Mouse (Mus musculus) kidney, adult 18-20 months (tissue): Measurements from ENCODE around the gene Anxa6.

ENCODE experiments used
- DNase-seq: peaks from one replicate; pipeline ENCODE4 v3.0.0; 2021

Gene Anxa6

DNA sequence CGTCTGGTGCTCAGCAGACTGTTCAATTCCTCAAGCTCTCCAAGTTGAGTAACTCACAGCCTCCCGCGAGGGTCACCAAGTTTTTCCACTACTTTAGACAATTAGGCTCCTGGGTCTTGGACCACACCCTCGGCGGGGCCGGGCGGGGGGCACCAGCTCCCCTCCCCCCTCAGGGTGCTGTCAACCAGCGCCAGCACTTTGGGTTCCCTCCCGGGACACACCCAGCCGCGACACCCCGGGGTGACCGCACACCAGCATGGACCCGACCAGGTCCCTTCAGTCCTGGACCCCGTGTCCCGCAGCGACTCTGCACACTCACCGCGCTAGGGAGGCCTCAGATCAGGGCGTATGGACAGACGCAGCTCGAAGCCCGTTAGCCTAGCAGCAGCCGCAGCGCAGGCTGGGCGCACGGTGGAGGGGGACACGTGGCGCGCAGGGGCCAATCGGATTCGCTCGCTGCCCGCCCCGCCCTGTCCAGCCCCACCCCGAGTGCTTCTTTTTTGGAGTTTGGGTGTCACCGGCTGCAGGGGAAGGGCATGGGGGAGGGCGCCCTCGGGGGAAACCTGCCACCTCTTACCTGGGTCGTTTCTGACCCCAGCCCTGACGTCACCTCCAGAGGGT lies at the start of gene Anxa6:
TSS of gene Anxa6 (minus strand) at position 406 of the 621 bp plus-strand sequence.
- DNase-seq: peak; percentile 85

DNA sequence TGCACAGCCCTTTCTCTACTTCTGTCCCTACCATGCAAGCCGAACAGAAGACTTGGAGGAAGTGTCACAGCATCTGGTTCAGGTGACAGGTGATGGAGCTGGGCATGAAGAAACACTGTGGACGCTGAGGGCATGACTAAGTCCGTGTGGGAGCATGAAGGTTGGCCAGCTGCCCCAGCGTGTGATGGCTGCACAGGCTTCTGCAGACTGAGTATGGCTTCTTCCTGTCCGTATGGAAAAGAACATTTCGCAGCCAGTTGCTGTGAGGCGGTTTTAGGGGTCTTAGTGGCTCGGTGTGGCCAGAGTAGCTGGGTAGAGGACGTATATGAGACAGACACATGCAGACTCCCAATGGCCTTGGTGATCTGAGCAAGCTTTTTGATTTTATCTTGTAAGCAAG lies 48.0 kb upstream of the Anxa6 start:
- no peak for DNase-seq

DNA sequence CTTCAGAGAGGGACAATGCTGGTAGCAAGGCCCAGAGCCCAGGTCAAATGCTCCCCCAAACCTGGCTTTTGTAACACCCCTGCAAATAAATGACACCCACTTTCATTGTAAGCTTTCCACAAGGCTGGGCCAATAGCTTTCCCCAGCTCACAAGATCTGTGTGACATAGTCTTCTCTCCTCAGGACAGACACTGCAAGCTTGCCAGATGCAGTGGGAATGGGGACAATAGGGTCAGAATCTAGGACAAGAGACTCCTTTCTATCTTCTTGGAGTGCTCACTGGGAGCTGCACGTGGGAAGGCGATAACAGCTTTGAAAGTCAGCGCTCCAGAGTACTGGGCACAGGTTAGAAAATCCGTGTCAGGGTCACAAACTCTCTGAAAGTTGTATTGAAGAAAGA lies 45.9 kb upstream of the Anxa6 start:
- DNase-seq: no peak

- DNase-seq: no peak
Observed at GRCm38 (mm10) chr11:55078502-55078901, 45.3 kb upstream of the Anxa6 start.

DNA sequence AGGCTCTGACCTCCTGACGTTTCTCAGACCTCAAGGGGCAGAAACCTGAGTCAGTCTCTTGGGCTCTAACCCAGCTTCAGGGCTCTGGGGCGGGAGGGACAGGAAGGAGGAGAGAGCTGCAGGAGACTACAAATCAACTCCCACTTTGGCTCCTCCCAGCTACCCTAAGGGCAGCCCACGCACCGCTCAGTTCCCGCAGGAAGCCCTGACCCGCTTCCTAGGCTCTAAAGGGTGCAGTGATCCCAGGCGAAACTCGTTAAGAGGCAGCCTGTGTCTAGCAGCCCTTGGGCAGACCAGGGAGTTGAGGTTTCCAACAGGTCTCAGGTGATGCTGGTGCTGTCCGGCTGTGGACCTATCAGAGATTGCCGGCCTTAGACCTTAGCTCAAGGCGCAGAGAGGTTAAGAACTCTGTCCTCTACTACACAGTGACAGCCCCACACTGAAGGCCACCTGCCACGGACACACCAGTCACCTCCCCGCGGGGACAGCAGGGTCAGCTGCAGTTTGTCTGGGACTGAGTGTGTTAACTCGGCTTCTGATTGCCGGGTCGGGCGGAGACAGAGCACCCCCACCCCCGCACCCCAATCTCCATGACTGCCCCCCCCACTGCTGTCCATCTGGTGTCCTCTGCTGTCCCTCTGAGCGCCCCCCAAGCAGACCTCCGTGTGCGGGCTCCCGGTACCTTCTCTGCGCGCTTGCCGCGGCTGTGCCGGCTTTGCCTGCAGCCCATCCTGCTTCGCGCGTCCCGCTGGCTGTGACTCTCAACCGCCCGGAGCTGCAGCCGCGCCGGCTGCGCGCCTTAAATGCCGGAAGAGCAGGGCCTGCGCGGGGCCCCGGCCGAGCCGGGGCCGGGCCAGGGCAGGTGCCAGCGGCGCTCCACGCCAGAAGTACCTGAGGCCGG lies 44.3 kb upstream of the Anxa6 start, which contains the start of gene Ccdc69:
TSS of gene Ccdc69 (minus strand) at position 801 of the 901 bp plus-strand sequence.
- DNase-seq: peak; percentile 53

DNA sequence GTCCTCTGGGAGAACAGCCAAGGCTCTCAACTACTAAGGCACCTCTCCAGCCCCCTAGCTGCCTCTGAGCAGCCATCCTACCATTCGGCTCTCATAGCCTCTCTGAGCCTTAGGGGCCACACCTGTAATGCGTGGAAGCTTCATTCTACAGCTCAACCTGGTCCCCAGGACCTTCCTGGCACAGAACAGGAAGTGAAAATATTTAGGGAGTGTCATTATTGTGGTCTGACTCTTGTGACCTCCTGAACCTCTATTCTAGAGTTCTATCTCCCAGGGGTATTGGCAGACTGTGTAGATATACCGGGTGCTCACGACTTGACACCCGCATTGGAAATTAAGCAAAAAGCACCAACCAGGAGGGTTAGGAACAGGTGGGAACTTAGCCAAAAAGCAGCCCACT lies 43.0 kb upstream of the Anxa6 start:
- DNase-seq: no peak

- no peak for DNase-seq
Observed at GRCm38 (mm10) chr11:55075602-55076001, 42.4 kb upstream of the Anxa6 start.

DNA sequence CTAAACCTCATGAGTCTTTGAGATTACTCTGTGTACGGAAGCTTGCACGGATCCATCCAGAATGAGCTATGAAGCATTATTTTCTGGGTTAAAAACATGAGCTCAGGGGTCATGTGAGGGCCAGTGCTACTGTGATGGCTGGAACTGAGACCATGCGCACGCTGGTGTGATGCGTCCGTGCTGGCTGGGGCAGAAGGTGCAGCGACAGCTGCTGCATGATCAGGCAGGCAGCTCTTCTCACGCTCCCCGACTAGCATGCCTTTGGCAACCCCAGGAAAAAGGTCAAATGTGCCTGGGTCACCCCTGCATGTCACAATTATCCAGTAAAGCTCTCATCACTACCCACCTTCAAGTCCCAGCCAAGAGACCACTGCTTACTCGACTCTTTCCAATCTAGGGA lies 39.9 kb upstream of the Anxa6 start:
- DNase-seq: no peak

GRCm38 (mm10) chr11:55072467-55072866 lies 39.2 kb upstream of the Anxa6 start:
- no peak for DNase-seq

DNA sequence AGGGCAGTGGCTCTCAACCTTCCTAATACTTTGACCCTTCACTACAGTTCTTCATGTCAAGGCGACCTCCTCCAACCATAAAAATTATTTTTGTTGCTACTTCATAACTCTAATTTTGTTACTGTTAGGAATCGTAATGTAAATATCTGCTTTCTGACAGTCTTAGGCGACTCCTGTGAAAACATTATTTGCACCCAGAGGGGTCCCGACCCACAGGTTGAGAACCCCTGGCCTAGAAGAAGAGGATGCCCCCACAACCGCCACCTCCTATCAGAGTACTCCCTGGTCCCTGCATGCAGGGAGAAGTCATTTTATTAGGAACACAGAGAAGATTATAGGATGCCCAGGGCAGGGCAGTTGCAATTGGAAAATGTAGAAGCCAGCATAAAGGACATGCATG lies 38.1 kb upstream of the Anxa6 start:
- no peak for DNase-seq

GRCm38 (mm10) chr11:55069023-55069422 lies 35.8 kb upstream of the Anxa6 start:
- DNase-seq: no peak

- no peak for DNase-seq
Observed at GRCm38 (mm10) chr11:55066921-55067320, 33.7 kb upstream of the Anxa6 start.

GRCm38 (mm10) chr11:55062856-55063255 lies 29.6 kb upstream of the Anxa6 start:
- no peak for DNase-seq

DNA sequence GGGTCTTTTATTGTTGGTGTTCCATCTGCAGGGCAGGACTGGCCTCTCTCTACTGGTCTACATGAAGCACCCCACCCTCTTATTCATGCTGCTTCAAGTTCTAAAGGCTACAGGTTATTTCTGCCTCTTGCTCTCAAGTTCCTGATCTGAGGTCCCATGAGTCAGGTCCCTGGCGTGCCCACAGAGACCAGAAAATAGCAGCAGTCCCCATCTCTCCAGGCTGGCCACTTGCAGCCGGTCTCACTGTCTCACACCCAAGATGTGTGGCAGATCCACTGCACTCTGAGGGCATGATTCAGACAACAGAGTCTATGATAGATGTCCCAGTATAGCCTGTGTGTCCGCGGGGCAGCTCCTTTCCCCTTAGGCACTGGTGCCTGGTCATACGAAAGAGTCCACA lies 27.6 kb upstream of the Anxa6 start:
- DNase-seq: no peak

DNA sequence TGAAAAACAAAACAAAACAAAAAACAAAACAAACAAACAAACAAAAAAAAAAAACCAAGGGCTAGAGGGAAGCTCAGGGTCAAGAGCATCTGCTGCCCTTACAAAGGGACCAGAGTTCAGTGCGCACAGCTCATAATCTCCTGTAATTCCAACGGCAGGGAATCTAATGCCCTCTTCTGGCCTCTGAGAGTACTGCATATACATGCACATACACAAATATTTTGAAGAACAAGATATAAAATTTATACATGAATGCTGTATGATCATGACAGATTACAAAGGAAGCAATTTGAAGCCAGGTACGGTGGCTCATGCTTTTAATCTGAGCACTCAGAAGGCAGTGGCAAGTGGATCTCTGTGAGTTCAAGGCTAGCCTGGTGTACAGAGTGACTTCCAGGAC lies 24.3 kb upstream of the Anxa6 start:
- DNase-seq: no peak

GRCm38 (mm10) chr11:55050837-55051510 lies 17.7 kb upstream of the Anxa6 start:
- peak; percentile 10 for DNase-seq

- peak; percentile 64 for DNase-seq
Observed at GRCm38 (mm10) chr11:55046600-55046999, 13.4 kb upstream of the Anxa6 start.

- DNase-seq: no peak
Observed at GRCm38 (mm10) chr11:55041348-55041747, 8.1 kb upstream of the Anxa6 start.

DNA sequence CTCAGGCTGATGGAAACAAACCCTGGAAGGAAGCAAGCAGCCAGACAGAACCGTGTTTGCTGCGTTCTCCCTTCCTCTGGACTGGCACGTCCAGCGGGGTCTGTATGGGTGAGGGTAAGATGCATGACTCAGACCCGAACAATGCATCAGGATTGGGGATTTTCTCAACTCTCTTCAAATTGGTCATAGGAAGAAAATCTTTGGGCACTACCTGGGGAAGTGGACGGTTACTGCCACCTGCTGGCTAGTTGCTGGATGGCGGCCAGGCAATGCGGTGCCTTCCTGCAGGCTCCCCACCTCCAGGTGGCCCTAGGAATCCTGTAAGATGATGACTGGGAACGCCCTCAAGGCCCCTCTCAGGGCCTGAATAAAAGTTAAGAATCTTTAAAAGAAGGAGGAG lies 6.3 kb upstream of the Anxa6 start:
- peak; percentile 84 for DNase-seq

DNA sequence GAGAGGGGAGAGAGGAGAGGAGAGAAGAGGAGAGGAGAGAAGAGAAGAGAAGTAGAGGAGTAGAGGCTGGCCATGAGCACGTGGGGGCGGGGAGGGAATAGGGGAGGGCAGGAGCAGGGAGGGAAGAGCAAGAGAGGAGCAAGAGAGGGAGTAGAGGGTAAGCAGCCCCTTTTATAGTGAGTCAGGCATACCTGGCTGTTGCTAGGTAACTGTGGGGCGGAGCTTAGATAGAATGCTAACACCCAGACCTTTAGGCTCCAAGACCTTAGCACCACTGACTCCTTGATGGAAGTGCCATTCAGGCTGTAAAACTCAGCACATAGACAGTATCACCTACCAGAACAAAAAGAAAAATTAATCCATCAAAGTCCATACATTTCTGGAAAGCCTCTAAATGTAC lies 3.4 kb upstream of the Anxa6 start:
- no peak for DNase-seq

DNA sequence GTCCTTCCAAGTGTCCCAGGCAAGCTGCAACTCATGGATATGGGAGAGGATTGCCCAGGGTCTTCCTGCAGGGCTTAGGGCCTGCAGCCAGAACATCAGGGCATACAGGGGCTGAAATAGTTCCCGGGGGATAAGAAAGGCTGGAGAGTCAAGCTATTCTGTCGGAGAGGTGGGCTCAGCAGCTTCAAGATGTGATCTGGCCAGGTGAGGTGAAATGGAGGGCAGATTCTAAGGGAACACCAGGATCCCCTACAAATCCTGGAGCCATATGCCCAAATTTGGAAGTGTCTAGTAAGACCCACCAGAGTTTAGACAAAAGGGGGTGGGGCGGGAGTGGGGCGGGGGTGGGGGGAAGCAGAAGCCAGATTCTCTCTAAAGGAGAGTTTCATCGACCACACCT lies 959 bp downstream of the Anxa6 start:
- DNase-seq: no peak

- no peak for DNase-seq
Observed at GRCm38 (mm10) chr11:55031991-55032280, 1.3 kb downstream of the Anxa6 start.

- DNase-seq: no peak
Observed at GRCm38 (mm10) chr11:55031211-55031990, 1.8 kb downstream of the Anxa6 start.
